Mouse (Mus musculus): ENCODE measurements around the gene Paqr4.

Paqr4 gene

DNA sequence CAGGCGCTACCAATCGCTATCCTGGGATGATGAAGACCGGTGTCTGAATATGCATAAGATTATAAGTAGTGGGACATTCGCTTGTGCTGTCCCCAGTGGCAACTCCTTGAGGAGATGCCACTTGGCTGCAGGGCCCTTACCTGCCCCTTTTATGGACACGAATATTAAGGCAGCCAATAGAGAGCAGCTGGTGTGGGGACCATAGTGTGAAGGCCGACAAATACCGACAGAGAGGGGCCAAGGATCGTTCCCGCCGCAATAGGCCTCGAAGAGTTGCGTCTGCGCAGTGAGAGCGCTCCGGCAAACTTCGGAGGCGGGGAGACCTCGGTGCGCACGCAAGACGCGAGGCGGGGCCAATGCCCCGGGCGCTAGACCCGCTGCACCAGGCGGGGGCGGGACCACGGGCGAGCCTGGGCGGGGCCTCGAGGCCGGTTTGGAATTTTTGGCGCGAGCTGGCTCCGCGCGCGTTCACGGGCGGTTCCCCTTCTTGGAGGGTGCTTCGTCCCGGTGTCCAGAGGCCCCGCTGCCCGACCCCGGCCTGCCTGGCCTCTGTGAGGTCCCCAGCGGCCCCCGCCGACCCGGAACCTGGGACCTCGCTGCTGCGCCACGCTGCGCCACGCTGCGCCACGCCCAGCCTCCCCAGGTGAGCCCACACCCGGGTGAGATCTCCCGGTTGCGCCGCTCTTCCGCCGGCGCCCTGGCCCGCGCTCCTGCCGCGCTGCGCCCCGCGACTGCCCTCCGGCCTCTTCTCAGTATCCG lies 14.5 kb downstream of the Paqr4 start, which contains the start of gene Pkmyt1:
TSS of gene Pkmyt1 (plus strand) at position 338 of the 759 bp plus-strand sequence.
- DNase-seq (ENCODE audit: low read depth), result peak; percentile 94

DNA sequence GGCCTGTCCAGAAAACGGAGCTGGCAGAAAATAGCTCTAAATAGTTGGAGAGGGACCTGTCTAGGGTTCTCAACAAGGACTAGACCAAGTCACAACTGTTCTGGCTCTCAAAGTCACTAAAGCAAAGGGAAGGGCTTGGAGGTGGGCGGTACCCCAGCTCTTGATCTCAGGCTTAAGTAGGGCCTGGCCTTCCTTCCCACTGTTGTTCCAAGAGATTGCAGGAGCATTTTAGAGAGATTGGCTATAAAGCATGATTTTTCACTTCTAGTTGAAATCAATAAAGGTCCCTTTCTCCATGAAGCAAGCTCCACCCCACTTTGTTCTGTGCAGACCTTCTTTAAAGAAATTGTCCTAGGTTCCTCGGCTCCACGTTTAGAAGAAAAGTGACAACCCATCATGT lies 15.2 kb downstream of the Paqr4 start:
- DNase-seq (ENCODE audit: low read depth), result peak; percentile 70

- no peak for DNase-seq (ENCODE audit: low read depth)
These were observed 18.1 kb downstream of the Paqr4 start, which contains the start of gene 1520401A03Rik for GRCm38 (mm10) chr17:23722376-23723125. 1520401A03Rik (minus strand) TSS chr17:23722783.

DNA sequence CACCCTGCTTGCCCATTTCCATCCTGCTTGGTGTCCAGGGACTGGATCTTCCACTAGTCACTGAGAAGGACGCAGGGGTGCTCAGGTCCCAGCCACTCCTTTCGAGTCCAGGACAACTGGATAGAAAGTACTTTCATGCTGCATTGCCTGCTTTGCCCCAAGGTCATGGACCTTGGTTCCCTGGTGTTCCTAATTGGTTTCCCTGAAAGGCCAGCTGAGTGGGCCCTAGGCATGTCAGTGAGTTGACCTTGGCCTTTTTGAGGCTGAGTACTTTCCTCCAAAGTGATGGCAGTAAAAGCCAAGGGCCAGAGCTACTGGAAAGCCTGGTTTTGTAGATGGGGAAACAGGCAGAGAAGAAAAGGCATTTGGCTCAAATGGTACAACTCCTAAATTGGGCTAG lies 18.8 kb downstream of the Paqr4 start:
- DNase-seq (ENCODE audit: low read depth), result no peak

DNA sequence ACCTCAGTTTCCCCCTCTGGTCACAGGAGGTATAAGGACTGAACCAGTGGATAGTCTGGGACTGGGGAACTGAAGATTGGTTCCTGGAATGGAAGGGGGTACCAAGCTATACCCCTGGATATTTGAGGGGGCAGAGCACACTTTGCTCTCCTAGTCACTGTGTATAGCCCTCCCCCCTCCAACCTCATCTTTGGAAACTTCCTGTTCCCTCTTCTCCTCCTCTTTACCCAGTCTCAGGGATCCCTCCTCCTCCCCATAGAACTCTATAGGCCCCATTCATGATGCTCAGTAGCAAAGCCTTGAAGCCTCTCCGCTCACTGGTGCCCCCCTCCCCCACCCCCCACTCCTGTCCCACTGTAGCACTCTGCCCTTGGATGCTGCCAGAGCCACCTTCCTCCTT lies 21.2 kb downstream of the Paqr4 start:
- no peak for DNase-seq (ENCODE audit: low read depth)

- DNase-seq (ENCODE audit: low read depth), result no peak
These were observed 23.7 kb downstream of the Paqr4 start for GRCm38 (mm10) chr17:23717003-23717402.

GRCm38 (mm10) chr17:23706212-23706611 lies 34.5 kb downstream of the Paqr4 start:
- DNase-seq (ENCODE audit: low read depth), result peak; percentile 75

DNA sequence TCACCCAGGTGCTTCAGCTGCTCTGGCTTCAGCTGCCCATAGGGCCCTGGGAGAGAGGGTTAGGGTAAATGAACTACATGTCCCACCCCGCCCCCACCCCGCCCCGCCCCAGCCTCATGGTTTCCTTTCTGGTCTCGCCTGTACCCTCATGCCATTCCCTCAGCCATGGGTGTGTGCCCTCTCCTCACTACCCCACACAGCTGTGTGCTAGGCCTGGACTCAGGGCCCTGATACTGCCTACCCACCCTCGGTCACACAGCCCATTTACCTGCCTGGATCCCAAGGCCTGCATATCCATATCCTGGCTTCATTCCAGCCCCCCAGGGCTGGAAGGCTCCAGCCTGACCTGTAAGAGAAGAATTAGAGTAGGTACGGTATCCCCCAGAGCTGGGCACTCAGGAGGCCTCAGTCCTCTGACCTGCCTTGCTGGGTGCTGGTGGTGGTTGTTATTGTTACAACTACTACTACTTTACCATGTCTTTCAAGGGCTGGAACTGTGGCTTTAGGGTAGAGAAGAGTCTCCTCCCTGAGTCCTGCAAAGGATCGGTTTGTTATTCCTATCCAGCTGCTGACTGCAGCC lies 35.1 kb downstream of the Paqr4 start:
- no peak for DNase-seq (ENCODE audit: low read depth)

DNA sequence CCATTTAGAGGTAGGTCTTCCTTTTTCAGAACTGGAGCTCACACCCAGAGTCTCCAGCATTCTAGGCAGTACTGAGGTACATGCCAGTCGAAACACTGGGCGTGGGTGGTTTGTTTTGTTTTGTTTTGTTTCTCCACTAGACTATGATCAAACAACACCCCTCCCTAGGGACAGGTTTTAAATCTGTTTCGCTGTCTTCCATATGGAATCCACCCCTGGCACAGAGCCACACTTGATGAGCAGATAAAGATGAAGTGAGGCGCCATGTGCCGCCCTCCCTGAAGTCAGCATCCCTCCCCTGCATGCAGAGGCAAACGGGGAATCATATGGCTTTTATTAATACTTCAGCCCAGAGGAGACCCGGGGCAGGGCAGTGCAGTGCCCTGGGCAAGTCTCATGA lies 35.9 kb downstream of the Paqr4 start:
- DNase-seq (ENCODE audit: low read depth), result no peak

DNA sequence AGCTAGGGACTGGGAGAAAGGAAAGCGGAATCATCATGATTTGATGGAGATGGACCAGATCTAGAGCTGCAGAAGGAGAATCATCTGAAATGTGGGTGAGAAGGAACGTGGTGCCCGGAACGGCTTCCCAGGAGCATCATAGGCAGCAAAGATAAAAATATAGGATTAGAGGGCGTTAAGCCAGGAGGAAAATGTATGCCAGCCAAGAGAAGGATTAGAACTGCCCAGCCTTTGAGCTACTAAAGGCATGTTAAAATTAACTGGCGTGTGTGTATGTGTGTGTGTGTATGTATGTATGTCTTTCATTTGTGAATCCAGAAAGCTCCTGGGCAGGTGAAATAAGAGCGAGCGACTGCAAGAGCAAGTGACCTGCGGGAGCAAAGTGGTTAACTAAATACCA lies 37.4 kb downstream of the Paqr4 start:
- no peak for DNase-seq (ENCODE audit: low read depth)

DNA sequence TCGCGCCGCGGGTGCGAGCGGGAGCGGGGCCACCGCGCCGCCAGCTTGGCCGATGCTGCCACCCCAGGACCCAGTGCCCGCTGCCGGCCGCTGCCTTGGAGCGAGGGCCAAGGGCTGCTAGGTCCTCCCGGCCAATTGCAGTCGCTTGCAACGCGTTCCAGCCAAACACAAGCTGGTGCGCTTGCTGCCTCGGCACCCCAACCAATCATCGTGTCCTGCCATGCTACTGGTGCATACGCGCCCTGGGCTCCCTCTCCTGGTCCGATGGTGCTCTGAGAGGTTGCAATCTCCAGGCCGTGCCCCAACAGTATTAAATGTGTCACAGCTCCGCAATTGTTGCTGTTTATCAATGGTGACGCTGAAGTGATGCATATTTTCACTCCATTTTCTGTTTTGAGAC lies 40.6 kb downstream of the Paqr4 start:
- DNase-seq (ENCODE audit: low read depth), result peak; percentile 86

- DNase-seq (ENCODE audit: low read depth), result no peak
These were observed 41.3 kb downstream of the Paqr4 start for GRCm38 (mm10) chr17:23699131-23700077.

DNA sequence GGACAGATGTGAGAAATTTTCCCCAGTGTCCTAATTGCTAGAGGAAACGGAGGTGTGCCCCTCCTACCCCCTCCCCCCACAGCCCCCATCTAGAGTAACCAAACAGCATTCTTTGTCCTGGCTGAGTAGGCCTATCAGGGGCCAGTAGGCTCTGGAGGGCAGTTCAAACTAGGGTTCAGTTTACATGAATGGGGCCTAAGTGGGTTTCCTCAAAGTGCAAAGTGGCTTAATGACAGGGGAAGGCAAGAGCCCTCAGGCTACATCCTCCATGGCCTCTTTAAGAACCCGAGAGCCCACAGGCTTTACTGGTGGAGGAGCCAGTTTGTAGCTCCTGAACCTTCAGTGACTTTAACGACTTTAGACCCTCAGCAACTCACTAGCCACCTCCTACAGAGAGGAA lies 44.9 kb downstream of the Paqr4 start:
- no peak for DNase-seq (ENCODE audit: low read depth)

DNA sequence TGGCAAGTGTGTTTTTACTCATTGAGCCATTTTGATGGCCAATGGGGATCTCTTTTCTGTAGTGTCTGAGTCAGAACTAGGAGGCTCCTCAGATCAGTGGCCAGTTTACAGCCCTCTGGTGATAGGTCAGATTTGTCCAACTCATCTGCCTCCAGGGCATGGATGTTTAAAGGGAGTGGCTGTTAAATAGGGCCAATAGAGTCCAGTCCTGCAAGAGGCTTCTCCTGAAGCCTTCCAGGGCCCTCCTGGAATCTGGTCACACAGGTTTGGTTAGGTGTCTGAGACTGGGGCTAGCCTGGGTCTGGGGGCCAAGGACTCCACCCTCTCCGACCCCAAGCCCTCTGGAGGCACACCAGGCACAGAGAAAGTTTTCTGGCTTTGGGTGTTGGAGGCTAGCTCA lies 46.2 kb downstream of the Paqr4 start:
- DNase-seq (ENCODE audit: low read depth), result no peak

Data from 416B (cell line).